Mouse (Mus musculus): ENCODE results near the gene Cald1. TPM values are rescaled to one million over a fixed set of nuclear protein-coding genes. Genes with fewer than 3 reads are reported as not detected.

Gene Cald1
- 1 to 10 TPM in 1 of 2 experiments, under 1 TPM in 1; 0.76 to 1.1 TPM for total RNA-seq (2023)

DNA sequence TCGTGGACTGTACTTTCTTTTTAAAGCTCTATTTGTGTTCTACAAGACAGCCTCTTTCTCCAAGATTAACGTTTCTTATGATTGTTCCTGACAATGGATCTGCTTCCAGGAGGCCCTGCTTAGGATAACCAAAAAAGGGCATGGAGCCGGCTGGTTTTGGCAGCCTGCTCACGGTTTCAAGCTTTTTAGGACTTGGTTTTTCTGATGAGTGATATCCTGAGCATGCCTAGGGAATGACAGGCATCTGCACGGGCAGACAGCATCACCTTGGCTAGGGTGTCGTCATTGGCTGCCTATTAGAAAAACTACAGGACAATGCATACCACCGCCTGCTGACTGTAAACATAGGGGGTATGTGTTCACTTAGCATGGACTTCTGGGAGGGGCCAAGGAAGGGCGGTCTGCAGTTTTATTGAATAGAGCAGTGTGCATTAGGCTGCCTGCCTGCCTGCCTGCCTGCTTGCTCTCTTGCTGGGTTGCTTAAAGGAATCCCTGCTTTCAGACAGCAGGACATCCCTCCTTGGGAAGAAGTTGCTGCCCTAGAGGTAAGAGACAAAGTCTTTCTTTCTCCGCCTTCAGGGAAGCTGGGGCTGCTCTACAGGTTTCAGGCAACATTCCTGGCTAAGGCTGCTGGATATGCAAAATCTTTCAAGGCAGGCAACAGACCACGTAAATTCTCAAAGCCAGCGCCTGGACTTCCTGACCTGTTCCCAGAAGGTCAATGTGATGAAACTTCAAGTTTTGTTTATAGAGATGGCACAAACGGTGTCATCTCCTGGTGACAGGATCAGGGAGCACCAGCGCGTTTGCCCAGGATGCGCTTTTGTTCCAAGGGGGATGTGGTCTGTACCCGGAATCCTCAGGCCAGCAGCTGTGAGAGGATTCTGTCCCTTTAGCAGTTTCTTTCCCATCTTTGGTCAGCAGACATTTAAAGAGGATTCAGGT, at the start of gene Cald1:
TSS of gene Cald1 (plus strand) at position 380 of the 945 bp plus-strand sequence.

DNA sequence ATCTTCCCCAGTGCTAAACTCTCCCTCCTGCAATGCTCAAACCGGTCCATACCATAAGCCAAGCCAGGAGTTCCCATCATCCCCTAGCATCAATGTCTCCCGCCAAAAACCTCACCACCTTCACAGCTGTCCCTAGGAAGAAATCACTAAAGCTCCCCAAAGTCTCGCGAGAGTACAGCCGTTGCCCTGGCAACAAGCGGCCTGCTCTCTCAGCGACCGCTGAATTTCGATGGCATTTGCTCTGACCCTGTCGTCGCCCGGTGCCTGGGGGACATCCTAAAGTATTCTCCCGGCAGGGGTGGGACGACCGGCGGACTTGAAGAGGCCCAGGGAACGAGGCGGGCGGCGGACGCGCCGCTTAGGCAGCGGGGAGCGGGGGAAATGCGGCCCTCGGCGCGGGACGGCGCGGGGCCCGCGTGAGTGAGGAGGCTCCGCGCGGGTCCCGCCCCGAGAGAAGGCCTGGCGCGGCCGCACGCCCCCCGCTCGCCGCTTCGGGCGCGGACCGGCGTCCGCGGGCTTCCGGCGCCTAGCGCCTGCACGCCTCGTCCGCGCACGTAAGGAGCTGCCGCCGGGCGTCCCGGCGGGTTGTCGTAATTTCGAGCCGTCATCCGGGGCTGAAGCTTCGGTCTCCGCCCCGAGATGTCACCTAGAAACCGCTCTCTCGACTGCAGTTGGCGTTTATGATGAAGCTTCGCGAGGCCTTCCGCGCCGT, 182.1 kb downstream of the Cald1 start, which contains the start of gene Agbl3:
TSS of gene Agbl3 (plus strand) at position 202 of the 712 bp plus-strand sequence.

Other genes starting within 250 kb of the Cald1 start
- under 1 TPM in 1 of 2 experiments, not detected in 1; 0.37 TPM for gene Akr1b8, start 244.4 kb upstream of the Cald1 start, total RNA-seq (2023)
- gene Akr1b10, start 214.3 kb upstream of the Cald1 start, total RNA-seq (2023) = 10 to 100 TPM; 37.6 to 45.5 TPM
- gene Akr1b7, start 186.2 kb upstream of the Cald1 start, total RNA-seq (2023) = 1 to 10 TPM; 4.4 to 5.0 TPM
- gene Bpgm, start 122.3 kb upstream of the Cald1 start, total RNA-seq (2023) = 10 to 100 TPM; 10.6 to 11.2 TPM
- gene Agbl3, start 181.9 kb downstream of the Cald1 start, total RNA-seq (2023) = 1 to 10 TPM; 1.1 to 2.0 TPM

Data from monocyte, adult 59 days (primary cell).